Mouse (Mus musculus) kidney, postnatal 10 days (tissue): Measurements from ENCODE around the gene Cep78.

Source experiments
- DNase-seq: peaks from one replicate; pipeline ENCODE4 v3.0.0; 2021; ENCODE audit warnings: mixed read lengths

Gene Cep78

DNA sequence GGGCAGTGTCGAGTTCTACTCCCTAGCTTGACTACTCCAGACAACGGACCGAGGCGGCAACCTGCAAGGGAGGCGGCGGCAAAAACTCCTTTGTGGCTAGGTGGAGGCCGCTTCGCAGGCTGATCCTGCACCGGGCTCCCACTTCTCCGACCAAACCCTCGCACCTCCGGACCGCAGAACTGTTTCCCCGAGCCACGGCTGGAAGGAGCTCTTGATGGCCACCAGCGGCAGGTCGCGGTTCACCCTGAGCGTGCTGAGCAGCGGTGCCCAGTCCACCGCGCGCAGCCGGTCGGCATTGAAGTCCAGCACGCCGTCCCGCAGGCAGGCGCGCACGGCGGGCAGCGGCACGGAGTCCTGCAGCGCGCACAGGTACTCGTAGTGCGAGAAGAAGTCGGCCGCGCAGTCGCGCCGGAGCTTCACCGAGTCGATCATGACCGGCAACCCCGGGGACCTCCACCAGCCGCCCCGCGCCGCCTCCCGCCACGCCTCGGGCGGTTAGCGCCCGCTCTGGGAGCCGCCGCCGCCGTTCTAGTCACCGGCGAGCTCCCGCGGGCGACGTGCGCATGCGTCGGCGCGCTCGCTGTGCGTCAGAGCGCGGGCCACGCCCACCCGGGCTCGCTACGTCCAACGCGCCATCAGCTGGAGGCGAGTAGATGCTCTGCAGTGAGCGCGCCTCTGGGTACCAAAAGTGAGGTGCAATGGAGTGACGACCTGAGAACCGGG is at the start of gene Cep78:
TSS of gene Cep78 (minus strand) at position 541 of the 723 bp plus-strand sequence.
- peak; percentile 95 for DNase-seq

- no peak for DNase-seq
Observed at GRCm38 (mm10) chr19:16031276-16031675, 46.5 kb upstream of the Cep78 start.

GRCm38 (mm10) chr19:16029253-16029771 is 44.5 kb upstream of the Cep78 start:
- peak; percentile 35 for DNase-seq

DNA sequence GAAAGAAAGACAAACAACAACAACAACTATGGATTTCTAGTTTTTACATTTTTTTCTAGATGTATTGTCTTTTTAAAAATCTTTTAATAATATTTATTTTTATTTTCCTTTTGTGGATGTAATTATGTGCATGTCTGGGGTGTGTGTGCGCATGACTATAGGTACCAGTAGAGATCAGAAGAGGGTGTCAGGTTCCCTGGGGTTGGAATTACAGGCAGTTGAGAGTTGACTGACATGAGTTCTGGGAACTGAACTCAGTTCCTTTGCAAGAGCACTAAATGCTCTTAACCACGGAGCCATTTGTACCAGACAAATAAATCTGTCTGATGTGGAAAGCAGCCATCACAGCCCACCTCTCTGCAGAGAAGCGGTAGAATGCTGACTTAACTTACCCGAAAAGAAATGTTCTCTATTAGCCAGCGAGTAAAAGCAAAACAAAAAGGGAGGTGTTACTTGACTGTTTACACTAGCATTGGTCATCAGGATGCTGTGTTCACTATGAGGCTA is 44.0 kb upstream of the Cep78 start:
- no peak for DNase-seq

- DNase-seq, result no peak
Observed at GRCm38 (mm10) chr19:16027876-16028670, 43.3 kb upstream of the Cep78 start.

- no peak for DNase-seq
Observed at GRCm38 (mm10) chr19:16026276-16026675, 41.5 kb upstream of the Cep78 start.

GRCm38 (mm10) chr19:16022178-16022577 is 37.4 kb upstream of the Cep78 start:
- DNase-seq, result peak; percentile 30

DNA sequence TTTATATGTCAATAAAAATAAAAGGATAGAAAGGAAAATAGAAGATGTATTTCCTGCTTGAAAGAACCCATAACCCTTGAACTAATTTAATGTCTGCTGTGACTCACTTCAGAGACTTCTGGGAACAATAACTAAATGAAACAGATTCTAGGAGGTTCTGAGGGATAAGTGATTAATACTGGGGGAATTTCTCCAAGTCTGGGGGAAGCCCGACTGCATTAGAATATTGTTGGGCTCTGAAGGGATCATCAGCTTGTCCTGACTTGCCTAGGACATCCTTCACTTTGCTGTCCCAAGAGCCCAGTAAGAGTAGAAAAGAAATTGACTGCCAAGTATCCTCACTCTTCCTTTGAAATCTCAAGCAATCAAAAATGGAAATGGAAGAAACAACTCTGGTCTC is 31.4 kb upstream of the Cep78 start:
- no peak for DNase-seq

DNA sequence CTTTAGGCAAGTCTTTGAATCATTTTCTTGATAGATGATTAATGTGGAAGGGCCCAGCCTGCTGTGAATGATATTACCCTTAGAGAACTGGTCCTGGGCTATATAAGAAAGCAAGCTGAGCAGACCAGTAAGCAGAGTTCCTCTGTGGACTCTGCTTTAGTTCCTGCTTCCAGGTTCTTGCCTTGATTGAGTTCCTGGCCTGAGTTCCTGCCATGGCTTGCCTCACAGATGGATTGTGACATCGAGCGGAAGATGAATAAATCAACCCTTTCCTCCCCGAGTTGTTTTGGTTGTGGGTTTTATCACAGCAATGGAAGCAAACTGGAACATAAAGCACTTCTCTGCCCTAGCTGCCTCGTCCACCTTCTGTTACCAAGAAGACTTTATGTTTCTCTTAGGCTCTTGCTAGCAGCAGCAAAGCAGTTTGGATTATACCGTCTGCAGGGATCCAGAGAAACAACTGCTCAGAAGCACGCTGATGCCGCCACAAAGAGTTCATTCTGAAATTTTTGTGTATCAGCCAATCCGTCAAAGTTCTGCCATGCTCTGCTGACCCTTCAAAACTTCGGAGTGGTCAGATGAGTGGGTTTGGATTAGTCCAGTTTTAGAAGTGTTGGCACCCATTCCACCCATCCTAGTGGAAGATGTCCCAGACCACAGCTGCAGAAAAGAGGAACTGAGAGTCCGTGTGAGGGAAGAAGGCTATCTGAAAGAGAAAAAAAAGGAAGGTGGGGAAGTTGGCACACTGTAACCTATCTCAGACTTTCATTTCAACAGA is 30.6 kb upstream of the Cep78 start:
- no peak for DNase-seq

DNA sequence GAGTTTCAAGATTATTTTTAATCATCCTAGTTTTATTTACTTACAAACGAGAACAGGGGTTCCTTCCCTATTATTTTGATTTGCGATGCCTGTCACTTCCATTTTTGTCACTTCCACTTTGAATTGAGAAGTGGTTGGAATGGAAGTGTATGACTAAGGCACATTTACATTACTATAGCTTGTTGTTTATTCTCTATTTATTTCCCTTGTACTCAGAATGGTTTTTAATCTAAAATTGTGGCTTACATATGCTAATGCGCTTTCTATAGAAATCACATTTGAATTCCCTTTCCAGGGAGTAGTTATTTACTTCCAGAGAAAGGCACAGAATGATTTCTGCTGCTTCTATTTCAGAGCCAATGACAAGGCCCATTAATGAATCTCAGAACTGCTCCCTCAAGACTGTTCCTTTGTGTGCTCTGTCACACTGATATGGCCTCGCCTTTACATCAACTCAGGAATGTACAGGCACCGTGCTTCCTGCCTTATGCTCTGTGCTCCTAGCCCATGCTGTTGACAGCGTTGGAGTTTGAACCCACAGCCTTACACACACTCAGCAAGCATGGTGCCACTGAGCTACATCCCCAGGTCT is 25.1 kb upstream of the Cep78 start:
- DNase-seq, result no peak

GRCm38 (mm10) chr19:16009111-16009510 is 24.3 kb upstream of the Cep78 start:
- no peak for DNase-seq

DNA sequence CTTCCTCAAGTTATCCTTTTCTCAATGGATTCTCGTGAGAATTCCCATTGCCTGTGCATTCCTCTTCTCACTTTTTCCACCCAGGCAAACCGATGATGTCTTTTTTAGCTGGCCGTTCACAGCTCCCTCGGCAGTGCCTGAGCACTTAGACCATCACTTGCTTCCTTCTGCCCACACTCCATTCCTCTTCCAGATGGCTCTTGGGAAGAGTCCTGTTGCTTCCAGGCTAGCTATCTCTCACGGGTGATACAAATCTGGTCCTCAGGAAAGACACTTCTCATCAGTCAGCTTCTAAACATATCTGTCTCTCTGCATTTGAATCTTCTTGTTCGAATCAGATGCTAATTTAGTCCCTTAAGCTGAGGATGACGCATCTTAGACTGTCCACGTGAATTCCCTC is 22.3 kb upstream of the Cep78 start:
- no peak for DNase-seq

DNA sequence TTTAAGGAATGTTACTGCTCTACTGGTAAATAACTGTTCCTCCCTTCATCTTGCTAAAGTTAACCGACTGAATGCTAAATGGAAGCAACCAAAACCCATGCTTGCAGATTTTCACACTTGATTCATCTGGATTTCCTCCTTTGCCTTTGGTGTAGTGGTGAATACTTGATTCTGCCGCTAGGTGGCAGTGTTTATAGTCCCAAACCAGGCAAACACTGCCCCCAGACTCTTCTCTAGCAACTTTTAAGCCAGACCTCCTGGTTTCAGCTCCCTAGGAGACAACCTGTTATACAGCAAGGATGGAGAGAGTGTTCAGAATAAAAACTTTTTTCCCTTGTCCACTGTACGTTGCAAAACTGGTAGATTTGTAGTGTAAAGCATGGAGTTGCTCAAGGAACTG is 13.4 kb upstream of the Cep78 start:
- DNase-seq, result peak; percentile 78

- DNase-seq, result peak; percentile 20
Observed at GRCm38 (mm10) chr19:15996901-15997564, 12.2 kb upstream of the Cep78 start.

GRCm38 (mm10) chr19:15990102-15990501 is 5.3 kb upstream of the Cep78 start:
- no peak for DNase-seq

DNA sequence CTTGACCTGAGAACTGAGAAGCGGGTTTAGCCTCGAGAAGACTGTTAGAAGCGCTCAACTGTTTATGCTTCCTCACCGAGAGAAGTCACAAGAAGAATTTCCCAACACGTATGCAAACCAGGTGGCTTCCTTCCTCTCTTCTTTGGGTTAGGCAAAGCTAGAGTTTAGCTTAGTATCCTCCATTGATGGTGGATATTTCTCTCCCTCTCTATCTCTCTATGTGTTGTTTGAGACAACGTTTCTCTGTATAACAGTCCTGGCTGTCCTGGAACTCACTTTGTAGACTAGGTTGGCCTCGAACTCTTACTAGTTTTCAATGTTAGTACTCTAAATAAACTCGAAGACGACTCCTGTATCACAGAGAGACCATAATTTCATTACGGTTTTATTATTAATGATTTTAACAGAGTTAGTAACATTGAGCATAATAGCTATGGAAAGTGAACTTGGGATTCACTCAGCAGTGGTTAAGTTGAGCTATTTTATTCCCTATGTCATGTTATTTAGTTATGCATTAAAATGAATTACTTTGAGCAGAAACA is 454 bp upstream of the Cep78 start:
- DNase-seq, result no peak

GRCm38 (mm10) chr19:15983739-15984344 is 947 bp downstream of the Cep78 start:
- no peak for DNase-seq

- DNase-seq, result no peak
Observed at GRCm38 (mm10) chr19:15982926-15983738, 1.7 kb downstream of the Cep78 start.

DNA sequence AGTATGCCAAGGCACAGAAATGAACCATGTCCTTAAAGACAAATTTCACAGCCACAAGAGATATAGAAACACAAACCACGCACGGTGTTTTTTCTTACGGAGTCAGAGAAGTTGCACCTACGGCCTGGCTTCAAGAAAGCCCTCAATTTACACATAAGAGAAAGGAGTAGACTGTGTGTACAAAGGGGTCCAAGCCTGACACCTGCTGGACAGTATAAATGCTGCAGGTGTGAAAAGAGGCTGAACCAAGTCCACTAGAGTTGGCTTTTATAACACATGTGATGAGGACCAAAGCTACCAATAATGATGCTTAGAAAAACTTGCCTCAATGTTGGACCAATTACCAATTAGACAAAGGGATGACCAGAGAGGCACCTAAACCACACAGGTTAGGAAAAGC is 2.9 kb downstream of the Cep78 start:
- peak; percentile 78 for DNase-seq

DNA sequence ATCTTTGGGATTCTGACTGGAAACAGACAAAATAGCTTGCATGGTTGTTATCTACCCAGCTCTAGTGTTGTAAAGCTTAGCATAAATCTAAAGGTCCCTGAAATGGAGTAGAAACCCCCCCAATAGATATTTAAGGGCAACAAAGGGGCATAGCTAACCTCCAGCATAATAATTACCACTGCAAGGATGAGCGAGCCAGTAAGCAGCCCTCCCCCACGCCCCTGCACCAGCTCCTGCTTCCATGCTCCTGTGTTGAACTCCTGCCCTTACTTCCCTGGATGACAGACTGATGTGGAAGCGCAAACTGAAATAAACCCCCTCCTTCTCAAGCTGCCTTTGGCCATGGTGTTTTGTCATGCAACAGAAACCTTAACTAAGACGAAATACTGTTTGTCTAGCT is 11.4 kb downstream of the Cep78 start:
- DNase-seq, result no peak
